Mouse (Mus musculus): ENCODE measurements at regions not wholly inside any gene's neighbourhood (a gene's known extent, or its start where the extent isn't known, plus 50 kb on each side); places are given as distances from the start of the nearest gene placed in this dataset.

GRCm38 (mm10) chr14:98477416-98477815 is 307.9 kb upstream of the Dach1 start:
- TF ChIP-seq POLR2A (IDR thresholded peaks at IDR 0.05; ENCODE audit: insufficient read length, low read depth) (no peak), MYOD1 (IDR thresholded peaks at IDR 0.05; ENCODE audit: control insufficient read depth in 1 of 3, insufficient read length in 2 of 3, low read depth in 2 of 3) (no peak), USF1 (IDR thresholded peaks at IDR 0.05; ENCODE audit: low read depth) (no peak), TCF3 (IDR thresholded peaks at IDR 0.05; ENCODE audit: insufficient read length, low read depth) (no peak), MAX (IDR thresholded peaks at IDR 0.05; ENCODE audit: low read depth) (no peak), MYOG (IDR thresholded peaks at IDR 0.05; ENCODE audit: control insufficient read depth in 1 of 3, insufficient read depth in 1 of 3, insufficient read length in 2 of 3, low read depth in 2 of 3) (no peak), E2F4 (IDR thresholded peaks at IDR 0.05; ENCODE audit: insufficient read depth) (no peak), TCF12 (IDR thresholded peaks at IDR 0.05; ENCODE audit: insufficient read depth, poor library complexity, severe bottlenecking) (no peak), POLR2AphosphoS2 (IDR thresholded peaks at IDR 0.05; ENCODE audit: insufficient read length, low read depth) (no peak), CEBPB (IDR thresholded peaks at IDR 0.05; ENCODE audit: insufficient read depth, poor library complexity, severe bottlenecking) (no peak), SRF (IDR thresholded peaks at IDR 0.05; ENCODE audit: control insufficient read depth, insufficient read length, low read depth) (no peak), REST (IDR thresholded peaks at IDR 0.05; ENCODE audit: insufficient read depth, insufficient read length) (no peak)

All from myocyte (in vitro differentiated cells).